Comparison of ENCODE assay signal across 20 mouse cellular contexts in the genomic region with DNA sequence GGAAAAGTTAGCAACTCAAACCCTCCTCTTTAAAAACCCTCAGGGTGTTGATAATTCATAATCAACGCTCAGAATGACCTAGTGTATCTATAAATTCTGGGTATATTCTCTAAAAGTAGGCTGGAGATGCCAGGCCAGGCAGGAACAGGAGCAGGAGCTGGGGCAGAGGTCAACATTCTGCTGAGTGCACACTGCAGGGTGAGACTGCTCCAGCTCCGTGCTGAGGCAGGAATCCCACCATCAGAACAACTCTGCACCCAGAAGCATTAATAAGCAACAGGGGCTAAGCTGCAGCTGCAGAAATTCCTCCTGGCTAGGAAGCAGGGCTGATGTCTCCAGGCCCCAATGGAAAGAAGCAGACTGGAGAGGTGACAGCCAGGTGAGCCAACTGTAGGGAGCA.
DNase-seq lines count a peak whose midpoint lies in the region; ATAC-seq lines count a peak whose summit lies in the region.
"Had no signal": no experiment of that assay in that cellular context is flagged by ENCODE, and none has a peak within 500 bp of the region (broad histone marks: within the 10 kb centered on the region; RNA-seq: fewer than 3 reads in every experiment).

No protein-coding gene starts in this region.

- H3K4me1 ChIP-seq in kidney, embryonic 14.5 days (ENCODE audit: control insufficient read depth, insufficient read depth, low read length) = peaks cover 26% of the 10 kb centered on the region
- peaks cover 17% of the 10 kb centered on the region for H3K4me1 ChIP-seq in midbrain, embryonic 10.5 days
- peaks cover 5% of the 10 kb centered on the region; the same call in 1 of the 2 replicates for H3K4me1 ChIP-seq in midbrain, embryonic 11.5 days (ENCODE audit: control insufficient read depth, insufficient read depth, low read length)
- peaks cover 15% of the 10 kb centered on the region; the same call in 1 of the 2 replicates for H3K4me1 ChIP-seq in embryonic facial prominence, embryonic 14.5 days (ENCODE audit: control insufficient read depth, insufficient read depth, low read length)
- H3K4me1 ChIP-seq: liver, embryonic 12.5 days; stomach, embryonic 15.5 days had no signal

- peak overlapping the region; percentile 39; the same call in 1 of the 2 replicates for H3K27ac ChIP-seq in kidney, embryonic 14.5 days (ENCODE audit: low read depth, low read length)
- 0 out of 2 replicates have a peak overlapping the region, but pooled peaks have one; percentile 6 for H3K27ac ChIP-seq in midbrain, embryonic 10.5 days (replicated peaks)
- no peak overlapping the region for H3K27ac ChIP-seq in midbrain, embryonic 11.5 days (ENCODE audit: low read depth, low read length)
- H3K27ac ChIP-seq in embryonic facial prominence, embryonic 14.5 days (replicated peaks; ENCODE audit: low read depth, low read length) = no peak overlapping the region
- H3K27ac ChIP-seq: embryonic facial prominence, embryonic 12.5 days; forebrain, embryonic 12.5 days; heart, embryonic 15.5 days; layer of hippocampus, adult 2 months; limb, embryonic 12.5 days; liver, embryonic 12.5 days; stomach, embryonic 15.5 days had no signal

- no peaks in the 10 kb centered on the region for H3K27me3 ChIP-seq in kidney, embryonic 14.5 days (ENCODE audit: control insufficient read depth, insufficient read depth, low read length)
- H3K27me3 ChIP-seq in midbrain, embryonic 10.5 days (ENCODE audit: low read depth, poor library complexity, severe bottlenecking) = no peaks in the 10 kb centered on the region
- no peaks in the 10 kb centered on the region for H3K27me3 ChIP-seq in midbrain, embryonic 11.5 days (ENCODE audit: control insufficient read depth, insufficient read depth, low read length)
- H3K27me3 ChIP-seq in embryonic facial prominence, embryonic 14.5 days (replicated peaks; ENCODE audit: control insufficient read depth, insufficient read depth, low read length) = no peaks in the 10 kb centered on the region
- H3K27me3 ChIP-seq: embryonic facial prominence, embryonic 12.5 days; heart, embryonic 15.5 days; liver, embryonic 12.5 days; stomach, embryonic 15.5 days had no signal

- H3K4me3 ChIP-seq in kidney, embryonic 14.5 days (ENCODE audit: low read length) = no peak overlapping the region
- no peak overlapping the region for H3K4me3 ChIP-seq in midbrain, embryonic 10.5 days
- H3K4me3 ChIP-seq in midbrain, embryonic 11.5 days (ENCODE audit: low read depth, low read length) = no peak overlapping the region
- H3K4me3 ChIP-seq in embryonic facial prominence, embryonic 14.5 days (ENCODE audit: low read depth, low read length) = no peak overlapping the region
- H3K4me3 ChIP-seq: embryonic facial prominence, embryonic 12.5 days; erythroblast, embryonic 14.5 days; forebrain, embryonic 12.5 days; heart, embryonic 15.5 days; layer of hippocampus, adult 2 months; limb, embryonic 12.5 days; liver, embryonic 12.5 days; stomach, embryonic 15.5 days had no signal

- no peaks in the 10 kb centered on the region for H3K9me3 ChIP-seq in kidney, embryonic 14.5 days (ENCODE audit: control insufficient read depth, low read length)
- H3K9me3 ChIP-seq in midbrain, embryonic 10.5 days (replicated peaks) = no peaks in the 10 kb centered on the region
- H3K9me3 ChIP-seq in midbrain, embryonic 11.5 days (ENCODE audit: control insufficient read depth, low read length) = no peaks in the 10 kb centered on the region
- no peaks in the 10 kb centered on the region for H3K9me3 ChIP-seq in embryonic facial prominence, embryonic 14.5 days (ENCODE audit: control insufficient read depth, low read length)
- H3K9me3 ChIP-seq: embryonic facial prominence, embryonic 12.5 days; forebrain, embryonic 12.5 days; heart, embryonic 15.5 days; limb, embryonic 12.5 days; liver, embryonic 12.5 days; stomach, embryonic 15.5 days had no signal

- H3K36me3 ChIP-seq in kidney, embryonic 14.5 days (ENCODE audit: control insufficient read depth, insufficient read depth, low read length) = no peaks in the 10 kb centered on the region
- H3K36me3 ChIP-seq in midbrain, embryonic 10.5 days = no peaks in the 10 kb centered on the region
- no peaks in the 10 kb centered on the region for H3K36me3 ChIP-seq in midbrain, embryonic 11.5 days (ENCODE audit: control insufficient read depth, insufficient read depth, low read length)
- H3K36me3 ChIP-seq in embryonic facial prominence, embryonic 14.5 days (ENCODE audit: control insufficient read depth, insufficient read depth, low read length) = no peaks in the 10 kb centered on the region
- H3K36me3 ChIP-seq: embryonic facial prominence, embryonic 12.5 days; forebrain, embryonic 12.5 days; heart, embryonic 15.5 days; limb, embryonic 12.5 days; liver, embryonic 12.5 days; stomach, embryonic 15.5 days had no signal

- H3K9ac ChIP-seq in kidney, embryonic 14.5 days (ENCODE audit: low read depth, low read length) = no peak overlapping the region
- no peak overlapping the region for H3K9ac ChIP-seq in midbrain, embryonic 11.5 days (ENCODE audit: low read length)
- no peak overlapping the region for H3K9ac ChIP-seq in embryonic facial prominence, embryonic 14.5 days (ENCODE audit: low read depth, low read length)
- H3K9ac ChIP-seq: embryonic facial prominence, embryonic 12.5 days; forebrain, embryonic 12.5 days; heart, embryonic 15.5 days; limb, embryonic 12.5 days; liver, embryonic 12.5 days; stomach, embryonic 15.5 days had no signal

- ATAC-seq in kidney, embryonic 14.5 days (ENCODE audit: low FRiP score, low TSS enrichment) = peak; percentile 38; the same call in 1 of the 2 replicates
- no peak for ATAC-seq in midbrain, embryonic 11.5 days (ENCODE audit: low FRiP score)
- ATAC-seq in embryonic facial prominence, embryonic 14.5 days (ENCODE audit: low read depth) = peak; percentile 11; the same call in 1 of the 2 replicates
- ATAC-seq: activated CD4-positive, CD25-positive, alpha-beta regulatory T cell, adult 4 months; intestine, postnatal 0 days; liver, embryonic 12.5 days had no signal

- WGBS in kidney, embryonic 14.5 days = 17% methylated on average over 2 of the region's 2 CpGs
- 51% methylated on average over 2 of the region's 2 CpGs for WGBS in midbrain, embryonic 10.5 days
- 50% methylated on average over 2 of the region's 2 CpGs for WGBS in midbrain, embryonic 11.5 days
- WGBS in embryonic facial prominence, embryonic 14.5 days = 21% methylated on average over 2 of the region's 2 CpGs

- DNase-seq in kidney, adult 11 months = no peak
- DNase-seq in midbrain, embryonic 10.5 days (ENCODE audit: low spot score) = no peak
- no peak for DNase-seq in midbrain, embryonic 11.5 days (ENCODE audit: low spot score, missing footprints)
- DNase-seq in embryonic facial prominence, embryonic 14.5 days (ENCODE audit: low spot score) = no peak
- peak; percentile 22 to 57 for DNase-seq in kidney, postnatal 25 days
- DNase-seq in Muller cell, postnatal 12 days (ENCODE audit: inconsistent ontology term) = no peak
- DNase-seq: adrenal gland, adult 8-10 months; right cerebral cortex, postnatal 4 days; thymus, postnatal 36 days had no signal

- H3K4me2 ChIP-seq in kidney, embryonic 14.5 days (replicated peaks; ENCODE audit: low read depth, low read length) = no peak overlapping the region
- no peak overlapping the region for H3K4me2 ChIP-seq in midbrain, embryonic 11.5 days
- no peak overlapping the region for H3K4me2 ChIP-seq in embryonic facial prominence, embryonic 14.5 days (ENCODE audit: low read depth, low read length)
- H3K4me2 ChIP-seq: embryonic facial prominence, embryonic 12.5 days; forebrain, embryonic 12.5 days; heart, embryonic 15.5 days; limb, embryonic 12.5 days; liver, embryonic 12.5 days; stomach, embryonic 15.5 days had no signal

Comparison
In these comparisons a context has a peak if more than half of its experiments do, and no peak if none do; other contexts are left out.
1. H3K27ac ChIP-seq: peak in kidney, embryonic 14.5 days (single experiment) and midbrain, embryonic 10.5 days (single experiment); none in midbrain, embryonic 11.5 days (single experiment) and embryonic facial prominence, embryonic 14.5 days (single experiment).
2. DNase-seq: peak in kidney, postnatal 25 days (2 of 2); none in kidney, adult 11 months (single experiment), midbrain, embryonic 10.5 days (single experiment), midbrain, embryonic 11.5 days (single experiment), embryonic facial prominence, embryonic 14.5 days (single experiment) and Muller cell, postnatal 12 days (single experiment).